Mouse (Mus musculus) ES-E14 (cell line): ENCODE data around the gene Eif4e2.

Source experiments
- CHD2 ChIP-seq: IDR thresholded peaks from 2 replicates; pipeline ENCODE4 v1.6.1; 2014; ENCODE audit warnings: mild to moderate bottlenecking, low read depth, low read length, inconsistent platforms
- HCFC1 ChIP-seq: IDR thresholded peaks from 2 replicates; pipeline ENCODE4 v1.6.1; 2012; ENCODE audit warnings: low read length, inconsistent platforms, borderline replicate concordance; ENCODE audit not compliant: insufficient read depth
- ZC3H11A ChIP-seq: IDR thresholded peaks from 2 replicates; pipeline ENCODE4 v1.6.1; 2012; ENCODE audit warnings: low read depth, mild to moderate bottlenecking, inconsistent platforms, low read length, borderline replicate concordance

DNA sequence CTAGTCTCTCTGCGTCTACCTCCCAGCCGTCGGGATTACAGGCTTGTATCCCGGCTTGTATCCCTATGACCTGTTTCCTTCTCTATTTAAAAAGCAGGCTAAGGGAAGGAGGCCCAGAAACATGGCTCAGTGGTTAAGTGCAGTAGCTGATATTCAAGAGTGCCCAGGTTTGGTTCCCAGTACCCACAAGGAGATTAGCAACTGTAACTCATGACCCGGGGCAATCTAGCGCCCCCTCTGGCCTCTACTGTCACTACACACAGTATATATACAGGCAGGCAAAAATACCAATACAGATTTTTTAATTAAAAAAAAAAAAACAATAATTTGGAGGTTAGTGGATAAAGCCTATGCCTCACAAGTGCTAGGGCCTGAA, 68.7 kb downstream of the Eif4e2 start:
- TF ChIP-seq CHD2 (no peak), ZC3H11A (no peak), HCFC1 (no peak)
